Mouse (Mus musculus): ENCODE measurements around the gene Hist1h2ae.
A peak's percentile ranks its signal among the peaks of the same experiment; 100 is the strongest.
"Not testable (repeated sequence)": the region's sequence is repeated elsewhere in the genome, so short reads cannot be mapped to it uniquely, and the experiment has no call there.

Gene Hist1h2ae

DNA sequence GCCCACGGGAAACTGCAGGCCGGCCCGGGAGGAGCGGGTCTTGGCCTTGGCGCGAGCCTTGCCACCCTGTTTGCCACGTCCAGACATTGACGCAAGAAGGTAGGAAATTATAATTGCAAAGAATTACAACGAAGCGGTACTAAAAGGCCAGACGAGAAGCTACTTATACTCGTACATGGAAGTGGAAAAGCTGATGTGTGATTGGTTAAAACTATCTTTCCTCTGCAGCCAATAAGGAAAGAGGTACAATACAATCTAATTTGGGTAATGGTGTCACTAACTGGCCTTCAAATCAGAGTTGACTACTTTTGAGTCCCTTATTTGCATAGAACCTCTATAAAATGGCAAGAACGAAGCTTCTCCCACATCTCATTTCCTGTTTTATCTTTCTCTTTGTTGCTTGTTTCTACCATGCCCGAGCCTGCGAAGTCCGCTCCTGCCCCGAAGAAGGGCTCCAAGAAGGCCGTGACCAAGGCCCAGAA is at the start of gene Hist1h2ae, which contains the start of gene Hist1h2bg:
Gene Hist1h2ae, minus strand, starts transcription at position 199 of the 482 bp plus-strand sequence.
Gene Hist1h2bg, plus strand, starts transcription at position 375 of the 482 bp plus-strand sequence.
- DNase-seq (ENCODE audit: low spot score): peak; percentile 88

DNA sequence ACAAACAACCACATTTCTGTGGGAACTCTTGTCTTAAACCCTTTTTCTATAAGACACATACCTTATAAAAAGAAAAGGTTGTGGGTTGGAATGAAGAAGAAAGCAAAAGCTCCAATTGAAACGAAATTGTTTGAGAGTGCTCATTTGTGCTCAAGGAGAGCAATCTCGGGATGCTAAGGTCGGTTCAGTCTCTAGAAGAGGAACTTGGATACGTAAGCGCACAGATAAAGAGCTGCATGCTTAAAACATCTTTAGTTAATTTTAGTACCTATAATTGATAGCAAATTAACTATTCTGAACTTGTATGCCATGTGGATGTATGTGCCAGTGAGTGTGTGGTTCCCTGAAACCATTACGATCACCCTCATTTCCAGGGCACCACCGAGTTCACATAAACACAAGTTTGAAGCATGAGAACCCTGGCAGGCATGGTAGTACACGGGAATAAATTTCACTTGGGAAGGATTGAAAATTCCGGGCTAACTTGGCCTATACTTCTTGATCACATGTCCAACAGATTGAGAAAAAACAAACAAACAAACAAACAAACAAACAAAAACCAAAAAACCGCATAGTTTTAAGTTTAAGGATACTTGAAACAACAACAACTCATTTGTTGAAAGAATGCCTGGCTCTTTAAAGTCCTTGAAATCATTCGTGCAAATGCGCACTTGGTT is 49.2 kb upstream of the Hist1h2ae start:
- no peak for DNase-seq (ENCODE audit: low spot score)

DNA sequence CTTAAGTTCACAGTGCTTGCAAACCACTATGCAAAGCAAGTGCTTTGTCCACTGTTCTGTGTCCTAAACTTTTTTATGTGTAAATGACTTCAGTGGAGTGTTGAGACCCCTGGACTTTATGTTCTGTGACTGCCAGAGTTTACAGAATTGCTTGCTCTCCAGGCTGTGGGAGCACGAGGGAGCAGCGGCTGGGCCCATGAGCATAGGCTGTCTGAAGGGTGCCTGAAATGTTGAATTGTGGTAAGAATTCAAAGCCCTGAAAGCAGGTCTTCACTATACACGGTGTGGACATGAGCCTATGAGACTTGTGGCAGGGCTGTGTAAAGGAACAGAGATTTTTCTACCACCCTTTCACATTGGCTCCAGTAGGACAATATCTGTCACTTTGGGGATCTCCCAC is 40.6 kb upstream of the Hist1h2ae start:
- DNase-seq (ENCODE audit: low spot score): no peak

DNA sequence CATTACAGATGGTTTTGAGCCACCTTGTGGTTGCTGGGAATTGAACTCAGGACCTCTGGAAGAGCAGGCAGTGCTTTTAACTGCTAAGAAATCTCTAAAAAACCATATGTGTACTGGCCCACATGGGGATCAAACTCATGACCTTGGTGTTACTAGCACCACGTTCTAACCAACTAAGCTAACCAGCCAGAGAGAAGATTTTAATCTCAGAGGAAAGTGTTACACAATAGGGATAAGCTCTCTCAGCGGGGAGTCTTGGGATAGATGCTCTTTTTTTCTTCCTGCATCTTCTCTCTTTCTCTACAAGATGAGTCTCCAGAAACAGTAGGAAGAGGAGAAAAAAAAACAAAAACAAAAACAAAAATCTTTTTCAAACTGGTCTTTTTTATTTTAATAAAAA is 39.4 kb upstream of the Hist1h2ae start:
- DNase-seq (ENCODE audit: low spot score): no peak

DNA sequence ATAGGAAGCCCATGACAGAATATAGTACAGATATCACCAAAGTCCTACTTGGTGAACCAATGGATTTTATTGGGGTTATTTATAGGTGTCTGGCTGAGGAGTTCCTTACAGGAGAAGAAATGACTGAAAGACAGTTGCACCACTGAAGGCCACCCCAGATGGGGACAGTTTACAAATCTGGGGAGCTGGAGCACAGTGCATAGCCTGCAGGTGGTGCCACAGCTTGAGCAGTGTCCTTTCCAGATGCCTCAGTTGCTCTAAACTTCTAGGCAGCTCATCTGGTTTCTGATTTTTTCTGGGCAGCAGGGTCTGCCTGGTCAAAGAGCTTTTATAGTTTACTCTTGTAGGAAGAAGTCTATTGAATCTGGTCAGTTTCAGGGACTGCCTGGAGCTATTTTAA is 38.8 kb upstream of the Hist1h2ae start:
- DNase-seq (ENCODE audit: low spot score): no peak

DNA sequence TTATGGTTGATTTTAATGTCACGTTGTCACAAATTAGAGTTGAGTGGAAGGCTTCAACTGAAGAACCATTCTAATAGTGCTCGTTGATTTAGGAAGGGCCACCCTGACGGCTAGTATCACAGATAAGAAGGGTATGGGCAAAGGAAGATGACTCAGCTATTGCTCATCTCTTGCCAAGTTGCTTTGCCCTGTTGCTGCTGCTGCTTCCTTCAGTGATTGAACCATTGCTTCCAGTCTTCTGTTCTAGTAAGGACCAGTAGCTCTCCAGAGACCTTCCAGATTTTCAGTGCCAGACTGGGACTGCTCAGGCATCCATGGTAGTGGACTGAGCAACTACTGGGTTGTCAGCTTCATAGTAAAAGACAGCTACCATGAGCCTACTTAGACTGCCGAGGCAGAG is 38.2 kb upstream of the Hist1h2ae start:
- no peak for DNase-seq (ENCODE audit: low spot score)

- DNase-seq (ENCODE audit: low spot score): no peak
These were observed 34.0 kb upstream of the Hist1h2ae start for GRCm38 (mm10) chr13:23605052-23605451.

- no peak for DNase-seq (ENCODE audit: low spot score)
These were observed 33.4 kb upstream of the Hist1h2ae start for GRCm38 (mm10) chr13:23604452-23604851.

DNA sequence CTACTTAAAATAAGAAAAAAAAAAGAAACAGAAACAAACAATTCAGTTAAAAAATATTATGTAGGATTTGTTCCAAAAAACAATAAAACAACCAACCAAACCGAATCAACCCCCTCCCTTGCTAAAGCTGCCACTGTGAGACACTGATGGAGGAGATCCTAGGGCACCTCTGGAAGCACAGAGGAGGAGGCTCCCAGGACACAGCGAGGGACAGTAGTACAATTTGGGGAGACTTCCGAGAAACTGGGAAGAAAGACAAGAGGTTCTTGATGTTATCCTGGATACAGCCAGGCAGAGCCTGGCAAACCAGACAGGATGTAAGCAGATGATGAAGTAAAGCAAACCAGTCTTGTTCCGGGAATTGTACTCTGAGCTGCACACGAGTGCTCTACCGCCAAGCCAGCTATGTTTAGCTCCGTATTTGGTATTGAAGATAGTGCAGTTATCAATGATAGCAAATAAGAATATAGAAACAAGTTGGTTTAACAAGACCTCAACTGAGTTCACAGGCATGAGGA is 32.2 kb upstream of the Hist1h2ae start:
- no peak for DNase-seq (ENCODE audit: low spot score)

GRCm38 (mm10) chr13:23597957-23598356 is 26.9 kb upstream of the Hist1h2ae start:
- DNase-seq (ENCODE audit: low spot score): no peak

- DNase-seq (ENCODE audit: low spot score): no peak
These were observed 24.8 kb upstream of the Hist1h2ae start for GRCm38 (mm10) chr13:23595622-23596372.

- no peak for DNase-seq (ENCODE audit: low spot score)
These were observed 24.2 kb upstream of the Hist1h2ae start for GRCm38 (mm10) chr13:23595185-23595584.

DNA sequence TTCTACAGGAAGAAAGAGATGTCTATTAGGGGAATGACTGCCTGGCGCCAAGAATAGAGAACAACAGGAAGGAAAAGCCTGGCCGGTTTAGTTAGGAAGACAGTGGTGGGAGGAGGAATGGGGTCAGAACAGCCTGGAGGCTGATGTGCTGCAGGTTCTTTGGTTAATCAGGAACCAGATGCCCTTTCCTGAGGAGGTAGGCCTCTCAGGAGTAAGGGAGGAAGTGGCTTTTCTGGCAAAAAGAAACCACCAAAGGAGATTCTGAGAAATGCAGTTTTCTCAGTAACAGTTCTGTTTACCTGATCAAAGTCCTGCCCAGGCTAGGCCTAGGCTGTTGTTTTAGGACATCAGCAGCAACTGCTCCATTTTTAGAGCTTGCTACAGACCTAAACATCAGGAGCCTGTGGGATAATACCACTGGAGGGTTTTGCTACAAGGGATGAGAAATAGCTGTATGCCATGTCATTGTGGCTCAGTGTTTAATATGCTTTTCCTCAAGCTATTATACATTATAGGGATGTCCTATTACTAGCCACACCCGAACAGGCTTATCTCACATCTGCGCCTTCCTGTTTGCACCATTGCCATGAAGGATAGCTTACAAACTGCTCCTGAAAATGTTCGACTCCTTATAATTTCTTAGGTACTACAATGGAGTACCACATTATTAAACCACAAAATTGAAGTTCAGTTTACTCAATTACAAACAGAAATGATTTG is 22.2 kb upstream of the Hist1h2ae start:
- no peak for DNase-seq (ENCODE audit: low spot score)

- no peak for DNase-seq (ENCODE audit: low spot score)
These were observed 21.6 kb upstream of the Hist1h2ae start for GRCm38 (mm10) chr13:23592614-23593013.

- DNase-seq (ENCODE audit: low spot score): not testable (repeated sequence)
These were observed 20.9 kb upstream of the Hist1h2ae start for GRCm38 (mm10) chr13:23591886-23592285.

DNA sequence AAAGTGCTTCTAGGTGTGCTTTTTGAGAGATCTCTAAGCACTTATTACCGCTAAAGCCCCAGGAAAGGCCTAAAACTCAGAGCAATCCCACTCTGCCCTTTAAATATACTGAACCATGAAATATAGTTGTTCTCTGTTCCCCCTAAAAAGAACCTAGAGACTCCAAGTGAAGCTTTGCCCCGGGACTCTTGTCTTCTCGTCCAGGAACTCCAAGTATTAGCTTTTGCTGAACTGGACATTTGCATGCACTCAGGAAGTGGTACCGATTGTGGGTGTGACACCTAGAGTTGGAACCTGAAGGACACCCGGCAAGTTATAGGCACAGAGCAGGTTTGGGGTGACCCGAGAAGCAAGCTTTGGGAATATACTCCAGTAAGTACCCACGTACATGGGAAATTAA is 20.2 kb upstream of the Hist1h2ae start:
- no peak for DNase-seq (ENCODE audit: low spot score)

GRCm38 (mm10) chr13:23586940-23587225 is 15.9 kb upstream of the Hist1h2ae start:
- no peak for DNase-seq (ENCODE audit: low spot score)

DNA sequence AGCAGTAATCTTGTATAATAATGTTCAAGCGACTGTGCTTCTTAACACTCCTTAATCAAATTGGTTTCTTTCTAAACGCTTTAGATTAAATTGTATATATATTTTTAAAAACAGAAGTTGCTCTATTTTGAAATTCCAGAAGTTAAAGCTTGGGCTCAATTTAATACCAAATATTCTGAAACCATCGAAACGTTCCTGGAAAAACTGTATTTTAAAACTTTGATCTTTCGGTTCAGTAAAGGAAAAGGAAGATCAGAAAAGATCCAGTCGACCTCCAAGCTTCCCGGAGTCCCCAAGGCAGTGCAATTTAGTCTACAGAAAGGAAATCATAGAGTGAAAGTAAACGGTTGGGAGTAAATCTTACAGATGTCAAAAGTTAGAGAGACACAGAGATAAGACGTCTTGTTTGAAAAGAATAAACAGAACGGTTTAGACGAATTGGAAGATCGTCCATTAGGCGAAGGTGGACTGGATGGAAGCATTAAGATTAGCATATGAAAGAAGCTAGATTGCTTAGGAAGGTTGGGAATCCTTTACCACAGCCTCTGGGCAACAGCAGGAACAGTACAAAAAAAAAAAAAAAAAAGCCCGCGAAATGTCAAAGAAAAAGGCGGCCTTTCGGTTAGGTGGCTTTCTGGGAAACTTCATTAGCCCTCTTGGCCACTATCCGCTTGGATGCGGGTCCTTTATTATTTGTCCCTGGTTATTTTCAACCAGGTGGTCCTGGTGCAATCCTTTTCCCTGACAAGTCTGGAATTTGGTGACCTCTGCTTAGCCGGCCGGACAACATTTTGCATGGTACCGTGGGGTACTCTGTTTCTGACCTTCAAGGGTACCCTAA is 15.3 kb upstream of the Hist1h2ae start:
- DNase-seq (ENCODE audit: low spot score): no peak

- peak; percentile 85 for DNase-seq (ENCODE audit: low spot score)
These were observed 14.6 kb upstream of the Hist1h2ae start for GRCm38 (mm10) chr13:23585442-23586098.

DNA sequence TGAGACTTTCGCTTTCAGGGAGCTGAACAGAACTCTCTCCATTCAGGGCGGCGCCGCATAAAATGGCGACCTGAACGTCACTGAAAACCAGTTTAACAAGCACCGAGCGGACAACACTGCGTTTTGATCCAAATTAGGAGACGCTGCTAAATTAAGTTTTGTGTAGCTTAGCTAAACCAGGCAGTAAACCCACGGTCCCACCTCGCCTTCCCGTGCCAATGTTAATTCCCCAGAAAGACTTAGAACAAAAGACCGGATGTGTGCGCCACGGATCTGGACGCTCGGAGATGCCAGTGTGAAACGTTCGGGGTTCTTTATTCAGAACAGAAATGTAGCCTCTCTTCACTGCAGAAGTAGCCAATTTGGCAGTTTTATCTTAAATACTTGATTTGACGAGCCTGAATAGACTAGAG is 14.0 kb upstream of the Hist1h2ae start:
- no peak for DNase-seq (ENCODE audit: low spot score)

DNA sequence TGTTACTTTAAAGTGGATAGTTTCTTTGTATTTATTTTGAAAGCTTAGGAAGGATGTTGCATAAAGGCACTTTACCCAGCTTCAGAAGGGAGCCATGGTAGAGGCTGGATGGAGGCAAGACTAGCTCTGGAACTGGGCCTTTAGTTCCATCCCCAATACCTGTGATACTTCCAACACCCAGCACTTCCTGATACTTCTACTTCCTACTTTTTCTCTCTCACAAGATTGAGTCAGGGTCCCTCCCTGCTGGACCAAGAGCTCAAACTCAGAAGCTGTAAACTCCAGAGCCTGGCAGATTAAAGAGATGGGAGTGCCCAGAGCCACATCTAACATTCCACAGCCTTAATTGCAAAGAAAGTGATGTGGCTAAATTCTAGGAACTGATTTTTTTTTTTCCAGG is 13.3 kb upstream of the Hist1h2ae start:
- no peak for DNase-seq (ENCODE audit: low spot score)
